Mouse (Mus musculus): ENCODE measurements around the gene Ppm1h.

GRCm38 (mm10) chr10:122793193-122793592 lies 114.6 kb downstream of the Ppm1h start:
- TF ChIP-seq EP300 (IDR thresholded peaks at IDR 0.05; ENCODE audit: low read depth) (no peak), CTCF (IDR thresholded peaks at IDR 0.05; ENCODE audit: low read depth) (no peak)
